Mouse (Mus musculus) olfactory bulb, adult 2 months (tissue): Measurements from ENCODE around the gene Crim1. TPM values are rescaled to one million over a fixed set of nuclear protein-coding genes. Genes with fewer than 3 reads are reported as not detected.

ENCODE experiments used
- H3K27ac ChIP-seq: fragments of 200-500 bp; 2 replicates; pipeline ENCODE4 v1.5.1; 2012; ENCODE audit warnings: low read depth, low read length; ENCODE audit not compliant: insufficient read depth
- H3K4me1 ChIP-seq: fragments of 200-500 bp; 2 replicates; pipeline ENCODE4 v1.6.1; 2012; ENCODE audit warnings: low read length; ENCODE audit not compliant: control insufficient read depth, insufficient read depth
- H3K4me3 ChIP-seq: fragments of 200-500 bp; 2 replicates; pipeline ENCODE4 v1.5.1; 2012; ENCODE audit warnings: mild to moderate bottlenecking, low read depth, low read length, moderate library complexity; ENCODE audit not compliant: insufficient read depth
- CTCF ChIP-seq: fragments of 200-500 bp; IDR thresholded peaks from 2 replicates; pipeline ENCODE4 v1.5.1; 2012; ENCODE audit warnings: low read depth, mild to moderate bottlenecking, low read length, moderate library complexity; ENCODE audit not compliant: insufficient read depth
- POLR2A ChIP-seq: fragments of 200-500 bp; IDR thresholded peaks from 2 replicates; pipeline ENCODE4 v1.6.1; 2012; ENCODE audit warnings: mild to moderate bottlenecking, low read depth, low read length, moderate library complexity; ENCODE audit not compliant: insufficient read depth
- WGBS: fragments of 180-500 bp; shearing (Covaris S2); methylation state at CpG from one replicate; pipeline ENCODE4 v1.1.7; 2018; 5-methylcytosine and 5-hydroxymethylcytosine counted together
- polyA plus RNA-seq: library from polyadenylated mRNA; stranded (reverse); fragments of >200 nt; gene quantifications from 2 replicates; pipeline ENCODE4 v1.2.4, GENCODE M21; 2012; ENCODE audit warnings: low replicate concordance; ENCODE audit not compliant: missing spikeins, insufficient read depth, insufficient read length

The Crim1 gene
- polyA plus RNA-seq, 1 experiment = not detected

- H3K4me1 ChIP-seq = no peaks in the 10 kb centered on the region
- 90% methylated on average over 8 of the region's 8 CpGs for WGBS
- H3K27ac ChIP-seq = no peak overlapping the region
- no peak overlapping the region for H3K4me3 ChIP-seq
- no peak for TF ChIP-seq POLR2A
- TF ChIP-seq CTCF = no peak
Measured at GRCm38 (mm10) chr17:78271731-78272130, 71.7 kb downstream of the Crim1 start.

- Histone ChIP-seq H3K27ac (no peak overlapping the region), H3K4me3 (no peak overlapping the region), H3K4me1 (no peaks in the 10 kb centered on the region)
- TF ChIP-seq CTCF = no peak
- TF ChIP-seq POLR2A = no peak
- 89% methylated on average over 8 of the region's 8 CpGs for WGBS
Measured at GRCm38 (mm10) chr17:78272142-78272541, 72.1 kb downstream of the Crim1 start.

GRCm38 (mm10) chr17:78272713-78273483 lies 72.8 kb downstream of the Crim1 start:
- H3K4me3 ChIP-seq = no peak overlapping the region
- TF ChIP-seq CTCF = no peak
- TF ChIP-seq POLR2A = no peak

GRCm38 (mm10) chr17:78273875-78274274 lies 73.8 kb downstream of the Crim1 start:
- Histone ChIP-seq H3K4me3 (no peak overlapping the region), H3K27ac (no peak overlapping the region), H3K4me1 (no peaks in the 10 kb centered on the region)
- TF ChIP-seq CTCF = no peak
- TF ChIP-seq POLR2A = no peak
- WGBS = 89% methylated on average over 7 of the region's 7 CpGs

More at GRCm38 (mm10) chr17:78272713-78273483, 72.8 kb downstream of the Crim1 start:
- Histone ChIP-seq H3K4me1 (no peaks in the 10 kb centered on the region), H3K27ac (no peak overlapping the region)
- 79% methylated on average over 8 of the region's 8 CpGs for WGBS

- Histone ChIP-seq H3K4me3 (no peak overlapping the region), H3K4me1 (no peaks in the 10 kb centered on the region), H3K27ac (no peak overlapping the region)
- TF ChIP-seq POLR2A (no peak), CTCF (no peak)
- 56% methylated on average over 7 of the region's 7 CpGs for WGBS
Measured at GRCm38 (mm10) chr17:78274609-78275506, 74.8 kb downstream of the Crim1 start.

- TF ChIP-seq POLR2A (no peak), CTCF (no peak)
- Histone ChIP-seq H3K4me1 (no peaks in the 10 kb centered on the region), H3K27ac (no peak overlapping the region), H3K4me3 (no peak overlapping the region)
- WGBS = 32% methylated on average over 4 of the region's 4 CpGs
Measured at GRCm38 (mm10) chr17:78275507-78275813, 75.4 kb downstream of the Crim1 start.

- Histone ChIP-seq H3K4me1 (no peaks in the 10 kb centered on the region), H3K4me3 (no peak overlapping the region), H3K27ac (no peak overlapping the region)
- 88% methylated on average over 12 of the region's 12 CpGs for WGBS
- no peak for TF ChIP-seq CTCF
- TF ChIP-seq POLR2A = no peak
Measured at GRCm38 (mm10) chr17:78279191-78279590, 79.1 kb downstream of the Crim1 start.

GRCm38 (mm10) chr17:78280991-78281712 lies 81.1 kb downstream of the Crim1 start:
- H3K4me3 ChIP-seq = no peak overlapping the region
- 85% methylated on average over 18 of the region's 18 CpGs for WGBS
- H3K27ac ChIP-seq = no peak overlapping the region
- H3K4me1 ChIP-seq = no peaks in the 10 kb centered on the region
- no peak for TF ChIP-seq CTCF
- no peak for TF ChIP-seq POLR2A
